Mouse (Mus musculus): ENCODE measurements around the gene Copa.

Gene Copa

GRCm38 (mm10) chr1:172063291-172064023 lies 18.9 kb upstream of the Copa start:
- ChIA-PET CTCF (no interaction called here), POLR2A (interaction anchor here in 3 of 4 experiments (0.7 to 3.5 kb wide), 4 partner anchors 11 to 21 kb away, joined by 3 to 19 read pairs (median 4); partner anchors contain the start of genes Copa (in 2 of the 3) and Ncstn (in 2 of the 3))

GRCm38 (mm10) chr1:172064613-172065141 lies 17.7 kb upstream of the Copa start:
- CTCF ChIA-PET: interaction anchor here (0.5 to 1.6 kb wide), 7 partner anchors 10 to 298 kb away, joined by 3 to 4 read pairs (median 3); no protein-coding TSS in a partner anchor

GRCm38 (mm10) chr1:172070227-172070626 lies 12.1 kb upstream of the Copa start:
- CTCF ChIA-PET: interaction anchor here in 3 of 4 experiments (0.6 to 1.6 kb wide), 4 partner anchors 50 to 255 kb away, joined by 3 read pairs; no protein-coding TSS in a partner anchor
- POLR2A ChIA-PET: interaction anchor here in 1 of 4 experiments (0.5 to 1.0 kb wide), 2 partner anchors 9 to 17 kb away, joined by 4 to 5 read pairs; no protein-coding TSS in a partner anchor

More at GRCm38 (mm10) chr1:172064613-172065141, 17.7 kb upstream of the Copa start:
- POLR2A ChIA-PET: interaction anchor here in 3 of 4 experiments (0.6 to 1.8 kb wide), 18 partner anchors 9 to 246 kb away, joined by 3 to 13 read pairs (median 4); partner anchors contain the start of genes Ncstn (in 3 of the 3) and Copa (in 2 of the 3)

GRCm38 (mm10) chr1:172071556-172071955 lies 10.8 kb upstream of the Copa start:
- ChIA-PET CTCF (interaction anchor here in 3 of 4 experiments (0.7 to 1.8 kb wide), 4 partner anchors 11 to 48 kb away, joined by 3 to 5 read pairs (median 4); partner anchors contain the start of genes Copa (in 1 of the 3) and Ncstn (in 1 of the 3)), POLR2A (interaction anchor here in 3 of 4 experiments (0.5 to 3.2 kb wide), 8 partner anchors 10 to 76 kb away, joined by 3 to 13 read pairs (median 6); partner anchors contain the start of genes Ncstn (in 3 of the 3), Copa (in 2 of the 3), Dcaf8 (in 1 of the 3) and Nhlh1 (in 1 of the 3))

GRCm38 (mm10) chr1:172072604-172073003 lies 9.7 kb upstream of the Copa start:
- POLR2A ChIA-PET: interaction anchor here (0.6 to 3.2 kb wide), 9 partner anchors 10 to 168 kb away, joined by 3 to 13 read pairs (median 4); partner anchors contain the start of genes Copa (in 2 of the 4), Ncstn (in 2 of the 4) and Nhlh1 (in 1 of the 4)
- CTCF ChIA-PET: interaction anchor here in 2 of 4 experiments (1.3 to 1.8 kb wide), 2 partner anchors 10 to 47 kb away, joined by 3 to 5 read pairs; partner anchors contain the start of genes Copa (in 1 of the 2) and Ncstn (in 1 of the 2)

GRCm38 (mm10) chr1:172077981-172078380 lies 4.3 kb upstream of the Copa start:
- POLR2A ChIA-PET: interaction anchor here in 2 of 4 experiments (0.9 to 1.9 kb wide), 2 partner anchors 13 kb away, joined by 3 to 5 read pairs; no protein-coding TSS in a partner anchor
- CTCF ChIA-PET: no interaction called here

GRCm38 (mm10) chr1:172082899-172083445 lies 643 bp downstream of the Copa start:
- POLR2A ChIA-PET: interaction anchor here (0.5 to 4.1 kb wide), 72 partner anchors 8 to 294 kb away, joined by 3 to 25 read pairs (median 4); partner anchors contain the start of genes Dcaf8 (in 3 of the 4), Igsf8 (in 1 of the 4), Kcnj10 (in 1 of the 4) and Nhlh1 (in 1 of the 4)
- CTCF ChIA-PET: interaction anchor here (0.6 to 1.5 kb wide), 11 partner anchors 11 to 550 kb away, joined by 3 to 5 read pairs (median 3); partner anchors contain the start of gene Dusp23 (in 1 of the 4)

GRCm38 (mm10) chr1:172093522-172093921 lies 11.2 kb downstream of the Copa start:
- CTCF ChIA-PET: no interaction called here
- POLR2A ChIA-PET: interaction anchor here in 2 of 4 experiments (1.5 to 2.9 kb wide), 3 partner anchors 9 to 11 kb away, joined by 3 to 8 read pairs (median 8); partner anchors contain the start of genes Copa (in 1 of the 2) and Ncstn (in 1 of the 2)

- POLR2A ChIA-PET: interaction anchor here in 1 of 4 experiments (2.9 kb wide), 1 partner anchor 10 kb away, joined by 8 read pairs; no protein-coding TSS in a partner anchor
- CTCF ChIA-PET: no interaction called here
Measured at GRCm38 (mm10) chr1:172094295-172094694, 12.0 kb downstream of the Copa start.

GRCm38 (mm10) chr1:172095202-172095601 lies 12.9 kb downstream of the Copa start:
- CTCF ChIA-PET: no interaction called here
- POLR2A ChIA-PET: interaction anchor here in 2 of 4 experiments (1.1 to 2.4 kb wide), 2 partner anchors 13 to 14 kb away, joined by 3 to 5 read pairs; partner anchors contain the start of genes Copa (in 1 of the 2) and Ncstn (in 1 of the 2)

- POLR2A ChIA-PET: interaction anchor here in 1 of 4 experiments (1.2 to 1.4 kb wide), 2 partner anchors 9 to 15 kb away, joined by 3 to 4 read pairs; no protein-coding TSS in a partner anchor
- CTCF ChIA-PET: interaction anchor here in 2 of 4 experiments (0.7 to 1.2 kb wide), 3 partner anchors 20 to 96 kb away, joined by 3 read pairs; no protein-coding TSS in a partner anchor
Measured at GRCm38 (mm10) chr1:172099325-172100033, 17.1 kb downstream of the Copa start.

- CTCF ChIA-PET: interaction anchor here in 1 of 4 experiments (0.6 to 2.0 kb wide), 2 partner anchors 16 to 253 kb away, joined by 4 to 6 read pairs; no protein-coding TSS in a partner anchor
Measured at GRCm38 (mm10) chr1:172103619-172104018, 21.3 kb downstream of the Copa start.

GRCm38 (mm10) chr1:172105101-172105500 lies 22.8 kb downstream of the Copa start:
- POLR2A ChIA-PET: interaction anchor here in 2 of 4 experiments (1.1 to 1.5 kb wide), 2 partner anchors 12 to 61 kb away, joined by 3 read pairs; no protein-coding TSS in a partner anchor
- CTCF ChIA-PET: interaction anchor here (0.5 to 1.1 kb wide), 5 partner anchors 15 to 424 kb away, joined by 3 to 4 read pairs (median 3); no protein-coding TSS in a partner anchor

More at GRCm38 (mm10) chr1:172103619-172104018, 21.3 kb downstream of the Copa start:
- POLR2A ChIA-PET: interaction anchor here in 2 of 4 experiments (1.2 to 1.5 kb wide), 2 partner anchors 11 to 23 kb away, joined by 3 read pairs; no protein-coding TSS in a partner anchor

GRCm38 (mm10) chr1:172107777-172108477 lies 25.6 kb downstream of the Copa start:
- ChIA-PET CTCF (interaction anchor here (0.5 to 1.7 kb wide), 7 partner anchors 11 to 63 kb away, joined by 3 to 9 read pairs (median 4); no protein-coding TSS in a partner anchor), POLR2A (interaction anchor here in 3 of 4 experiments (0.6 to 1.8 kb wide), 20 partner anchors 11 to 268 kb away, joined by 3 to 10 read pairs (median 3); partner anchors contain the start of genes Ncstn (in 2 of the 3), Pex19 (in 2 of the 3), Dcaf8 (in 1 of the 3) and Pigm (in 1 of the 3))

GRCm38 (mm10) chr1:172116948-172117347 lies 34.6 kb downstream of the Copa start:
- ChIA-PET CTCF (interaction anchor here in 2 of 4 experiments (1.0 to 1.2 kb wide), 2 partner anchors 12 to 193 kb away, joined by 3 read pairs; no protein-coding TSS in a partner anchor), POLR2A (interaction anchor here in 2 of 4 experiments (0.8 to 1.8 kb wide), 2 partner anchors 10 to 24 kb away, joined by 3 to 5 read pairs; partner anchors contain the start of gene Pex19 (in 1 of the 2))

- ChIA-PET CTCF (interaction anchor here (0.5 to 3.0 kb wide), 59 partner anchors 10 to 1324 kb away, joined by 3 to 21 read pairs (median 4); partner anchors contain the start of genes Copa (in 2 of the 4), Dcaf8 (in 2 of the 4), Ncstn (in 2 of the 4) and Casq1 (in 1 of the 4)), POLR2A (interaction anchor here (0.9 to 2.4 kb wide), 12 partner anchors 10 to 206 kb away, joined by 3 to 10 read pairs (median 4); partner anchors contain the start of genes Copa (in 1 of the 4), Dcaf8 (in 1 of the 4) and Ncstn (in 1 of the 4))
Measured at GRCm38 (mm10) chr1:172119100-172119499, 36.8 kb downstream of the Copa start.
